Mouse (Mus musculus) myocyte (in vitro differentiated cells): ENCODE results near the gene Hdac1. TPM values are rescaled to one million over a fixed set of nuclear protein-coding genes. Genes with fewer than 3 reads are reported as not detected.

Source experiments
- H3K27me3 ChIP-seq: one replicate; pipeline ENCODE4 v1.6.1; 2011; ENCODE audit not compliant: control insufficient read depth, insufficient read depth, insufficient read length
- H3K36me3 ChIP-seq: one replicate; pipeline ENCODE4 v1.6.1; 2011; ENCODE audit not compliant: control insufficient read depth, insufficient read depth
- H3K4me2 ChIP-seq: one replicate; pipeline ENCODE4 v1.6.1; 2011; ENCODE audit warnings: low read depth, control low read depth
- H3K4me3 ChIP-seq: one replicate; pipeline ENCODE4 v1.5.1; 2011; ENCODE audit warnings: mild to moderate bottlenecking, control low read depth, moderate library complexity
- H3K79me2 ChIP-seq: one replicate; pipeline ENCODE4 v1.6.1; 2011; ENCODE audit not compliant: control insufficient read depth, insufficient read depth
- H3ac ChIP-seq: one replicate; pipeline ENCODE4 v1.6.1; 2011; ENCODE audit not compliant: control insufficient read depth, insufficient read length
- CEBPB ChIP-seq: IDR thresholded peaks from 2 replicates; pipeline ENCODE4 v1.6.1; 2011; ENCODE audit warnings: mild to moderate bottlenecking, moderate library complexity; ENCODE audit not compliant: poor library complexity, insufficient read depth, severe bottlenecking
- E2F4 ChIP-seq: IDR thresholded peaks from one replicate; pipeline ENCODE4 v1.6.1; 2011; ENCODE audit warnings: mild to moderate bottlenecking, control low read depth, moderate library complexity; ENCODE audit not compliant: insufficient read depth
- MAX ChIP-seq: IDR thresholded peaks from one replicate; pipeline ENCODE4 v1.6.1; 2011; ENCODE audit warnings: low read depth, mild to moderate bottlenecking, control low read depth
- MYOD1 ChIP-seq, 3 experiments: IDR thresholded peaks; one replicate each; pipeline ENCODE4 v1.6.1; 2011; ENCODE audit warnings: control low read depth in 2 of 3, low read depth in 2 of 3, mild to moderate bottlenecking in 2 of 3, moderate library complexity in 1 of 3; ENCODE audit not compliant: insufficient read length in 2 of 3, control insufficient read depth in 1 of 3
- MYOG ChIP-seq, 3 experiments: IDR thresholded peaks; one replicate each; pipeline ENCODE4 v1.6.1; 2011; ENCODE audit warnings: control low read depth in 2 of 3, low read depth in 2 of 3, mild to moderate bottlenecking in 2 of 3; ENCODE audit not compliant: insufficient read length in 2 of 3, control insufficient read depth in 1 of 3, insufficient read depth in 1 of 3
- POLR2A ChIP-seq: IDR thresholded peaks from one replicate; pipeline ENCODE4 v1.6.1; 2011; ENCODE audit warnings: low read depth, mild to moderate bottlenecking, control low read depth, moderate library complexity; ENCODE audit not compliant: insufficient read length
- POLR2AphosphoS2 ChIP-seq: IDR thresholded peaks from one replicate; pipeline ENCODE4 v1.6.1; 2011; ENCODE audit warnings: low read depth, control low read depth; ENCODE audit not compliant: insufficient read length
- REST ChIP-seq: IDR thresholded peaks from one replicate; pipeline ENCODE4 v1.6.1; 2011; ENCODE audit warnings: mild to moderate bottlenecking, control low read depth, moderate library complexity; ENCODE audit not compliant: insufficient read depth, insufficient read length
- SRF ChIP-seq: IDR thresholded peaks from one replicate; pipeline ENCODE4 v1.6.1; 2011; ENCODE audit warnings: low read depth; ENCODE audit not compliant: control insufficient read depth, insufficient read length
- TCF12 ChIP-seq: IDR thresholded peaks from one replicate; pipeline ENCODE4 v1.6.1; 2011; ENCODE audit warnings: mild to moderate bottlenecking, control low read depth; ENCODE audit not compliant: poor library complexity, insufficient read depth, severe bottlenecking
- TCF3 ChIP-seq: IDR thresholded peaks from one replicate; pipeline ENCODE4 v1.6.1; 2011; ENCODE audit warnings: low read depth, control low read depth; ENCODE audit not compliant: insufficient read length
- USF1 ChIP-seq: IDR thresholded peaks from one replicate; pipeline ENCODE4 v1.6.1; 2011; ENCODE audit warnings: low read depth, mild to moderate bottlenecking, control low read depth, moderate library complexity
- polyA plus RNA-seq: library from polyadenylated mRNA; unstranded; fragments of >200 nt; fragmentation: generic; extraction: Trizol; gene quantifications from one replicate; pipeline ENCODE4 v1.2.1, GENCODE M21; 2012; ENCODE audit warnings: missing spikeins

The Hdac1 gene
- polyA plus RNA-seq, 1 experiment, result 50.4 TPM

DNA sequence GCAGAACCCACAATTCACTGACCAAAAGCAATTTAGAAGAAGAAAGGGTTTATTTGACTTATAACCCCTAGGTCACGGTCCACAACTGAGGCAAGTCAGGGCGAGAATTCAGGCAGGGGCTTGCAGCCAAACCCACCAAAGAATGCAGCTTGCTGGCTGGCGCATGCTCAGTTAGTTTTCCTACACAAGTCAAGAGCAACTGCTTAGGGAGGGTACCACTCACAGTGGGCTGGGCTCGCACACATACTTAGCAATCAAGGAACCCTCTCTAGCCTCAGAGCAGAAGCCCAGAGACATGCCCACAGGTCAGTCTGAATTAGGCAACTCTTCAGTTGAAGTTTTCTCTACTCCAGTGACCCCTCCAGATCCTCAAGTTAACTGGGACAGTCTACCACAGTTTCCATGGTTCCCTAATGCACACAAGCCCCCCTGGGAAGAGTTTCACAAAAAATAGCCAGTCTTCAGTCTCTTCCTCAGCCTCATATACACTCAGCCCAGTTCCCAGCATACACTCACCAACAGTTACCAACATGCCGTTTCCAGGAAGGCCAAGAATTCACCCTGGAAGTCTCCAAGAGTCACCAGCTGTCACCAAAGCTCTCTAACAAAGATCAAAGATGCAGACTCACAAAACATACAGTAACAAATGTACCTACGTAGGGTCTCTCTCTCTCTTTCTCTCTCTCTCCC is 31.6 kb downstream of the Hdac1 start:
- Histone ChIP-seq H3K36me3 (no peaks in the 10 kb centered on the region), H3K79me2 (no peaks in the 10 kb centered on the region), H3ac (no peak overlapping the region), H3K27me3 (no peaks in the 10 kb centered on the region), H3K4me2 (no peak overlapping the region), H3K4me3 (no peak overlapping the region)
- TF ChIP-seq E2F4 (no peak), MYOD1 (IDR thresholded peaks at IDR 0.05; ENCODE audit: control insufficient read depth in 1 of 3, insufficient read length in 2 of 3, low read depth in 2 of 3) (no peak), TCF3 (no peak), CEBPB (no peak), TCF12 (no peak), REST (no peak), SRF (no peak), USF1 (no peak), POLR2AphosphoS2 (no peak), POLR2A (no peak), MYOG (IDR thresholded peaks at IDR 0.05; ENCODE audit: control insufficient read depth in 1 of 3, insufficient read depth in 1 of 3, insufficient read length in 2 of 3, low read depth in 2 of 3) (no peak)

DNA sequence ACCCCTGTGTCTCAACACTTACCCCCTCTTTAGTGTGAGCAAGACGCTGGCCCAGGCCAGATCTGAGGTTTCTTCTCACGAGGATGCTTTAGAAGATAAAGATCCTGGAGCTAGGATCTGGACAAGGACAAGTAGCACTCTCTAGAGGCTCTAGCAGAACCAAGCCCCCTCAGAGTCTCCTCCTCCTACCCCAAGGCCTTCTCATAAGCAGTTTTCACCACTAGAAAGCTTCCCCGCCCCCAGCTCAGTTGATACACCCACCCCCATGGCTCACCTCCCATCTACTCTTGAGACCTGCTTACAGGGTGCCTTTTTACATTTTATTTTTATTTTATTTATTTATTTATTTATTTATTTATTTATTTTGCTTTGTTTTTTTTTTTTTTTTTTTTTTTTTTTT is 32.9 kb downstream of the Hdac1 start:
- Histone ChIP-seq H3K79me2 (no peaks in the 10 kb centered on the region), H3K4me3 (no peak overlapping the region), H3K36me3 (no peaks in the 10 kb centered on the region), H3K27me3 (no peaks in the 10 kb centered on the region), H3ac (no peak overlapping the region), H3K4me2 (no peak overlapping the region)
- TF ChIP-seq REST, result no peak
- TF ChIP-seq MAX, result no peak
- no peak for TF ChIP-seq E2F4
- TF ChIP-seq TCF3, result no peak
- no peak for TF ChIP-seq MYOG (IDR thresholded peaks at IDR 0.05; ENCODE audit: control insufficient read depth in 1 of 3, insufficient read depth in 1 of 3, insufficient read length in 2 of 3, low read depth in 2 of 3)
- TF ChIP-seq CEBPB, result no peak
- no peak for TF ChIP-seq SRF
- no peak for TF ChIP-seq POLR2A
- no peak for TF ChIP-seq USF1
- TF ChIP-seq MYOD1 (IDR thresholded peaks at IDR 0.05; ENCODE audit: control insufficient read depth in 1 of 3, insufficient read length in 2 of 3, low read depth in 2 of 3), result no peak
- no peak for TF ChIP-seq POLR2AphosphoS2
- no peak for TF ChIP-seq TCF12

DNA sequence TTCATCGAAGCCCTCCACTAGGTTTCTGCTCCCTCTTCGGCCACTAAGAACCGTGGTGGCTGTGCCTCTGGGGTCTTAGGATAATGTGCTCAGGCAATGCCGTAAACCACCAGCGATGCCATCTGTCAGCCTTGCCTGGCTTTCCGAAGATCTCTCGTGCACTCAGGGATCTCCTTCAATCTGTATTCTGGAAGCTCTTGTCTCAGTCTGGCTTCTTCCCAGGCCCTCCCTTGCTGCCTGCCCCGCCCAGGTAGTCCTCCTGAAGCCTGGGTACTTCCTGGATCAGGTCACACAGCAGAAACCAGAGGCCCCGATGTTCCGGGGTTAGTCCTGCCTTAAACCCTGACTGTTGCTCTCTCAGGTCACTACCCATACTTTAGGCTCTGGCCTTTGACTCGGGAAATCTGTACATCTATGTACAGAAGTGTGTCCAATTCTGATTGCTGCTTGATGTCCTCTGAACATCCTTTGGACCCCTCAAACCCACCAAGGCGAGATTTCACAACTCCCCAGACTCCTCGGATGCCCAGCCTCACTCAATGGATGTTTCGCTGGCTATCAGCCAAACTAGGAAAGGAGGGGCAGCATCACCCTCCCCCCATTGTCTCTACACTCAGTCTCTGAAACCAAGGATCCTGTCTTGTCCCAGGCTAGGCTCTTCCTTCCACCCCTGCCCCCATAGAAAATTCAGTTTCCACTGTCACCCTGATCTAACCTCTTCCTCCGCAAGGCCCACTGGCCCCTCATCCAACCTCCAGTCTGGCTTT is 33.5 kb downstream of the Hdac1 start:
- TF ChIP-seq MYOD1 (IDR thresholded peaks at IDR 0.05; ENCODE audit: control insufficient read depth in 1 of 3, insufficient read length in 2 of 3, low read depth in 2 of 3), result no peak
- no peak for TF ChIP-seq CEBPB
- TF ChIP-seq SRF, result no peak
- no peak for TF ChIP-seq MAX
- TF ChIP-seq POLR2A, result no peak
- TF ChIP-seq TCF3, result no peak
- TF ChIP-seq E2F4, result no peak
- no peak for TF ChIP-seq TCF12
- Histone ChIP-seq H3K79me2 (no peaks in the 10 kb centered on the region), H3K4me3 (no peak overlapping the region), H3ac (no peak overlapping the region), H3K36me3 (no peaks in the 10 kb centered on the region), H3K4me2 (no peak overlapping the region), H3K27me3 (no peaks in the 10 kb centered on the region)

DNA sequence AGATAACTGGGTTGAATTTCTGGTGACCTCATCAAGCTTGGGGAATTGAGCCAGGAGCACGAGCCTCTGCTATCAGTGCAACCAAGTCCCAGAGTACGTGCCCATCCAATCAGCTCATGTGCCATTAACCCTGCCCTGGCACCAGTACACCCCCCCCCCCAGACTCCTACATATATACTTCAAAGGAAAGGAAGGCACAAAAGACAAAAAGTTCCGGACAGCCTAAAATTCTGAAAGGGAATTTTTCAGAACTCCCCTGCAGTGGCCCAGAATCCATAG is 34.3 kb downstream of the Hdac1 start:
- no peak for TF ChIP-seq POLR2A
- TF ChIP-seq USF1, result no peak
- no peak for TF ChIP-seq TCF12
- TF ChIP-seq E2F4, result no peak
- TF ChIP-seq SRF, result no peak
- TF ChIP-seq TCF3, result no peak
- no peak for TF ChIP-seq MAX
- no peak for TF ChIP-seq REST
- no peak for TF ChIP-seq MYOD1 (IDR thresholded peaks at IDR 0.05; ENCODE audit: control insufficient read depth in 1 of 3, insufficient read length in 2 of 3, low read depth in 2 of 3)
- TF ChIP-seq POLR2AphosphoS2, result no peak
- TF ChIP-seq CEBPB, result no peak
- no peak for TF ChIP-seq MYOG (IDR thresholded peaks at IDR 0.05; ENCODE audit: control insufficient read depth in 1 of 3, insufficient read depth in 1 of 3, insufficient read length in 2 of 3, low read depth in 2 of 3)
- Histone ChIP-seq H3ac (no peak overlapping the region), H3K36me3 (no peaks in the 10 kb centered on the region), H3K79me2 (no peaks in the 10 kb centered on the region), H3K27me3 (no peaks in the 10 kb centered on the region), H3K4me2 (no peak overlapping the region), H3K4me3 (no peak overlapping the region)
